Mouse (Mus musculus) ES-E14 (cell line): ENCODE data around the gene Foxc1. TPM values are rescaled to one million over a fixed set of nuclear protein-coding genes. Genes with fewer than 3 reads are reported as not detected.

Source experiments
- DNase-seq: peaks from one replicate; pipeline ENCODE4 v3.0.0-alpha.2; 2013; ENCODE audit warnings: low read depth, low spot score
- H3K27ac ChIP-seq: 2 replicates; pipeline ENCODE4 v1.5.1; 2012; ENCODE audit warnings: low read depth, mild to moderate bottlenecking, low read length, moderate library complexity, mixed read lengths; ENCODE audit not compliant: poor library complexity, insufficient read depth, severe bottlenecking
- H3K36me3 ChIP-seq: 2 replicates; pipeline ENCODE4 v1.6.1; 2012; ENCODE audit warnings: mild to moderate bottlenecking, low read length, moderate library complexity, mixed read lengths; ENCODE audit not compliant: control insufficient read depth, poor library complexity, insufficient read depth, severe bottlenecking
- H3K4me1 ChIP-seq, 2 experiments: fragments of 150-350 bp in 1 of 2; sonication (generic) in 1 of 2; 2 replicates each; pipeline ENCODE4 v1.6.1; 2012; ENCODE audit warnings: low read length in 2 of 2, mild to moderate bottlenecking in 1 of 2, mixed read lengths in 1 of 2; ENCODE audit not compliant: control insufficient read depth in 2 of 2, insufficient read depth in 2 of 2, poor library complexity in 1 of 2
- H3K4me3 ChIP-seq, 2 experiments: fragments of 150-350 bp in 1 of 2; sonication (generic) in 1 of 2; 2 replicates each; pipeline ENCODE4 v1.5.1; 2012; ENCODE audit warnings: low read length in 2 of 2, low read depth in 1 of 2, mild to moderate bottlenecking in 1 of 2, mixed read lengths in 1 of 2; ENCODE audit not compliant: insufficient read depth in 1 of 2, poor library complexity in 1 of 2, severe bottlenecking in 1 of 2
- H3K9ac ChIP-seq: 2 replicates; pipeline ENCODE4 v1.6.1; 2012; ENCODE audit warnings: low read depth, mild to moderate bottlenecking, low read length, mixed read lengths; ENCODE audit not compliant: poor library complexity, insufficient read depth, severe bottlenecking
- H3K9me3 ChIP-seq: fragments of 150-350 bp; sonication (generic); 2 replicates; pipeline ENCODE4 v1.6.1; 2012; ENCODE audit warnings: low read depth, mild to moderate bottlenecking, low read length; ENCODE audit not compliant: control insufficient read depth, insufficient read depth
- CHD2 ChIP-seq: IDR thresholded peaks from 2 replicates; pipeline ENCODE4 v1.6.1; 2014; ENCODE audit warnings: mild to moderate bottlenecking, low read depth, low read length, inconsistent platforms
- HCFC1 ChIP-seq: IDR thresholded peaks from 2 replicates; pipeline ENCODE4 v1.6.1; 2012; ENCODE audit warnings: low read length, inconsistent platforms, borderline replicate concordance; ENCODE audit not compliant: insufficient read depth
- MAFK ChIP-seq: IDR thresholded peaks from 2 replicates; pipeline ENCODE4 v1.6.1; 2014; ENCODE audit warnings: mild to moderate bottlenecking, low read depth, low read length, inconsistent platforms; ENCODE audit not compliant: insufficient read depth
- ZC3H11A ChIP-seq: IDR thresholded peaks from 2 replicates; pipeline ENCODE4 v1.6.1; 2012; ENCODE audit warnings: low read depth, mild to moderate bottlenecking, inconsistent platforms, low read length, borderline replicate concordance
- ZNF384 ChIP-seq: IDR thresholded peaks from 2 replicates; pipeline ENCODE4 v1.6.1; 2012; ENCODE audit warnings: low read depth, low read length, inconsistent platforms
- in situ Hi-C, 2 experiments: fragments of 600-800 bp; cut with MboI; formaldehyde crosslinking; loops; one replicate each; pipeline ENCODE4 v1.15.1; 2025; ENCODE audit warnings: low sequenced_read_pairs in 2 of 2, inconsistent platforms in 1 of 2; ENCODE audit not compliant: unreplicated experiment in 2 of 2
- total RNA-seq: library from RNA; depleted of rRNA; stranded (reverse); fragments of 300-350 nt; gene quantifications from 2 replicates; pipeline ENCODE4 v1.2.3, GENCODE M21; 2012

The Foxc1 gene
- total RNA-seq, 1 experiment = 1.2 TPM

- no peaks in the 10 kb centered on the region for H3K36me3 ChIP-seq
- no peak for DNase-seq
- no peak overlapping the region for H3K4me3 ChIP-seq
- H3K4me1 ChIP-seq = no peaks in the 10 kb centered on the region
- no peak overlapping the region for H3K9ac ChIP-seq
- no peaks in the 10 kb centered on the region for H3K9me3 ChIP-seq
- in situ Hi-C loops = no loop called here
- no peak for TF ChIP-seq HCFC1
- no peak for TF ChIP-seq CHD2
- no peak for TF ChIP-seq MAFK
- no peak for TF ChIP-seq ZC3H11A
- no peak for TF ChIP-seq ZNF384
- no peak overlapping the region for H3K27ac ChIP-seq
Measured at GRCm38 (mm10) chr13:31828446-31828845, 22.0 kb downstream of the Foxc1 start.

GRCm38 (mm10) chr13:31830332-31830731, 23.9 kb downstream of the Foxc1 start:
- TF ChIP-seq ZC3H11A = no peak
- TF ChIP-seq HCFC1 = no peak
- no peak for TF ChIP-seq CHD2
- TF ChIP-seq ZNF384 = no peak
- no peak for TF ChIP-seq MAFK
- H3K9me3 ChIP-seq = no peaks in the 10 kb centered on the region
- no peaks in the 10 kb centered on the region for H3K36me3 ChIP-seq
- H3K4me3 ChIP-seq = no peak overlapping the region
- no peak overlapping the region for H3K9ac ChIP-seq
- no peak overlapping the region for H3K27ac ChIP-seq
- in situ Hi-C loops = no loop called here
- DNase-seq = no peak
- H3K4me1 ChIP-seq = no peaks in the 10 kb centered on the region

- in situ Hi-C loops = no loop called here
- H3K9me3 ChIP-seq = no peaks in the 10 kb centered on the region
- TF ChIP-seq MAFK (no peak), HCFC1 (no peak), ZNF384 (no peak), CHD2 (no peak), ZC3H11A (no peak)
- H3K4me3 ChIP-seq = no peak overlapping the region
- H3K4me1 ChIP-seq = no peaks in the 10 kb centered on the region
- no peak overlapping the region for H3K9ac ChIP-seq
- no peak for DNase-seq
- H3K27ac ChIP-seq = no peak overlapping the region
- H3K36me3 ChIP-seq = no peaks in the 10 kb centered on the region
Measured at GRCm38 (mm10) chr13:31835802-31836201, 29.4 kb downstream of the Foxc1 start.

- no peaks in the 10 kb centered on the region for H3K4me1 ChIP-seq
- no peak overlapping the region for H3K9ac ChIP-seq
- no peak overlapping the region for H3K27ac ChIP-seq
- H3K36me3 ChIP-seq = no peaks in the 10 kb centered on the region
- TF ChIP-seq MAFK (no peak), HCFC1 (no peak), ZC3H11A (no peak), ZNF384 (no peak), CHD2 (no peak)
- in situ Hi-C loops = no loop called here
- DNase-seq = no peak
- H3K4me3 ChIP-seq = no peak overlapping the region
- no peaks in the 10 kb centered on the region for H3K9me3 ChIP-seq
Measured at GRCm38 (mm10) chr13:31849258-31849971, 43.0 kb downstream of the Foxc1 start.

GRCm38 (mm10) chr13:31853564-31853963, 47.1 kb downstream of the Foxc1 start:
- no peaks in the 10 kb centered on the region for H3K36me3 ChIP-seq
- H3K9me3 ChIP-seq = no peaks in the 10 kb centered on the region
- no peak overlapping the region for H3K9ac ChIP-seq
- H3K27ac ChIP-seq = no peak overlapping the region
- in situ Hi-C loops = no loop called here
- no peak overlapping the region for H3K4me3 ChIP-seq
- TF ChIP-seq CHD2 (no peak), HCFC1 (no peak), MAFK (no peak), ZC3H11A (no peak), ZNF384 (no peak)
- DNase-seq = no peak
- H3K4me1 ChIP-seq = no peaks in the 10 kb centered on the region
